8 mouse cellular contexts compared by ENCODE assay signal in genomic region chr2:142334441-142335102, GRCm38 (mm10).
A peak's percentile ranks its signal among the peaks of the same experiment; 100 is the strongest.
DNase-seq lines count a peak whose midpoint lies in the region; ATAC-seq and TF ChIP-seq lines count a peak whose summit lies in the region.
"Had no signal": no experiment of that assay in that cellular context is flagged by ENCODE, and none has a peak within 500 bp of the region (broad histone marks: within the 10 kb centered on the region; RNA-seq: fewer than 3 reads in every experiment).

No protein-coding gene starts in this region.

- no peaks in the 10 kb centered on the region for H3K36me3 ChIP-seq in lung, embryonic 14.5 days (ENCODE audit: insufficient read depth)
- no peaks in the 10 kb centered on the region for H3K36me3 ChIP-seq in forebrain, postnatal 0 days (ENCODE audit: insufficient read depth)
- no peaks in the 10 kb centered on the region for H3K36me3 ChIP-seq in limb, embryonic 11.5 days (ENCODE audit: control insufficient read depth, insufficient read depth, low read length)
- H3K36me3 ChIP-seq: stomach, embryonic 15.5 days had no signal

- 16% methylated on average over 7 of the region's 7 CpGs for WGBS in lung, embryonic 14.5 days
- WGBS in forebrain, postnatal 0 days, result 4% methylated on average over 7 of the region's 7 CpGs
- 16% methylated on average over 7 of the region's 7 CpGs for WGBS in limb, embryonic 11.5 days

- no peak overlapping the region for H3K27ac ChIP-seq in lung, embryonic 14.5 days (ENCODE audit: low read depth)
- H3K27ac ChIP-seq in forebrain, postnatal 0 days (ENCODE audit: low read depth, low read length), result peak overlapping the region; percentile 81
- H3K27ac ChIP-seq in limb, embryonic 11.5 days (replicated peaks; ENCODE audit: low read depth, low read length), result no peak overlapping the region
- H3K27ac ChIP-seq: stomach, embryonic 15.5 days had no signal

- no peaks in the 10 kb centered on the region for H3K9me3 ChIP-seq in lung, embryonic 14.5 days (ENCODE audit: low read depth, low read length)
- no peaks in the 10 kb centered on the region for H3K9me3 ChIP-seq in forebrain, postnatal 0 days (ENCODE audit: low read length)
- H3K9me3 ChIP-seq in limb, embryonic 11.5 days (ENCODE audit: control insufficient read depth, low read length), result no peaks in the 10 kb centered on the region
- H3K9me3 ChIP-seq: stomach, embryonic 15.5 days had no signal

- H3K4me2 ChIP-seq in lung, embryonic 14.5 days, result 0 out of 2 replicates have a peak overlapping the region, but pooled peaks have one; percentile 8
- peak overlapping the region; percentile 16; the same call in 1 of the 2 replicates for H3K4me2 ChIP-seq in forebrain, postnatal 0 days (ENCODE audit: low read depth)
- H3K4me2 ChIP-seq in limb, embryonic 11.5 days (ENCODE audit: low read depth, severe bottlenecking), result no peak overlapping the region
- H3K4me2 ChIP-seq: stomach, embryonic 15.5 days had no signal

- no peak overlapping the region for H3K9ac ChIP-seq in lung, embryonic 14.5 days
- no peak overlapping the region for H3K9ac ChIP-seq in forebrain, postnatal 0 days
- no peak overlapping the region for H3K9ac ChIP-seq in limb, embryonic 11.5 days (ENCODE audit: low read length)
- H3K9ac ChIP-seq: stomach, embryonic 15.5 days had no signal

- peak; percentile 11 for DNase-seq in lung, embryonic 14.5 days
- DNase-seq in lung, adult 18-20 months, result no peak
- DNase-seq in forebrain, postnatal 0 days, result peak; percentile 89
- DNase-seq in limb, embryonic 11.5 days (ENCODE audit: low spot score), result peak; percentile 24
- DNase-seq in right cerebral cortex, postnatal 25 days, result peak; percentile 51
- no peak for DNase-seq in cerebellum, adult 9-10 months
- DNase-seq in thymus, postnatal 10 days (ENCODE audit: low spot score in 2 of 2), result no peak

- peak; percentile 63; the same call in 1 of the 2 replicates for ATAC-seq in lung, embryonic 14.5 days (ENCODE audit: insufficient read depth)
- ATAC-seq in forebrain, postnatal 0 days, result peak; percentile 91
- peak; percentile 33; the same call in 1 of the 2 replicates for ATAC-seq in limb, embryonic 11.5 days (ENCODE audit: insufficient number of reproducible peaks, low FRiP score, low TSS enrichment, low read depth)

- no peaks in the 10 kb centered on the region for H3K27me3 ChIP-seq in lung, embryonic 14.5 days (ENCODE audit: insufficient read depth, low read length)
- H3K27me3 ChIP-seq in forebrain, postnatal 0 days (ENCODE audit: insufficient read depth, low read length), result no peaks in the 10 kb centered on the region
- no peaks in the 10 kb centered on the region for H3K27me3 ChIP-seq in limb, embryonic 11.5 days (ENCODE audit: control insufficient read depth, insufficient read depth, low read length)
- H3K27me3 ChIP-seq: stomach, embryonic 15.5 days had no signal

- no peak overlapping the region for H3K4me3 ChIP-seq in lung, embryonic 14.5 days (ENCODE audit: low read depth, low read length)
- H3K4me3 ChIP-seq in forebrain, postnatal 0 days (ENCODE audit: low read depth, low read length), result no peak overlapping the region
- no peak overlapping the region for H3K4me3 ChIP-seq in limb, embryonic 11.5 days (ENCODE audit: low read depth, low read length)
- H3K4me3 ChIP-seq: stomach, embryonic 15.5 days had no signal

- TF ChIP-seq CTCF in lung, embryonic 14.5 days (IDR thresholded peaks at IDR 0.05; ENCODE audit: low read depth), result no peak
- 0 out of 2 replicates have a peak, but pooled peaks have one; percentile 19 for TF ChIP-seq CTCF in forebrain, postnatal 0 days (IDR thresholded peaks at IDR 0.05; ENCODE audit: low read depth)

- no peaks in the 10 kb centered on the region for H3K4me1 ChIP-seq in lung, embryonic 14.5 days (ENCODE audit: insufficient read depth)
- peaks cover 4% of the 10 kb centered on the region; the same call in 1 of the 2 replicates for H3K4me1 ChIP-seq in forebrain, postnatal 0 days (ENCODE audit: insufficient read depth)
- 0 out of 2 replicates have a peak, but pooled peaks cover 3% of the 10 kb centered on the region for H3K4me1 ChIP-seq in limb, embryonic 11.5 days (ENCODE audit: control insufficient read depth, insufficient read depth, low read length)
- H3K4me1 ChIP-seq: stomach, embryonic 15.5 days had no signal

Comparison
In these comparisons a context has a peak if more than half of its experiments do, and no peak if none do; other contexts are left out.
1. DNase-seq: peak in lung, embryonic 14.5 days (single experiment), forebrain, postnatal 0 days (single experiment), limb, embryonic 11.5 days (single experiment) and right cerebral cortex, postnatal 25 days (single experiment); none in lung, adult 18-20 months (0 of 2), cerebellum, adult 9-10 months (single experiment) and thymus, postnatal 10 days (0 of 2).
2. ATAC-seq: peak in every context shown above with its lines; median percentile 91 in forebrain, postnatal 0 days; 63 in lung, embryonic 14.5 days; 33 in limb, embryonic 11.5 days.